Mouse (Mus musculus) forebrain, embryonic 11.5 days (tissue): Measurements from ENCODE around the gene Chrna9. TPM values are rescaled to one million over a fixed set of nuclear protein-coding genes. Genes with fewer than 3 reads are reported as not detected.

Experiments
- ATAC-seq: fragments of 200-750 bp; cut with Nextera tagmentation; replicated peaks from 2 replicates; pipeline ENCODE4 v1.8.0; 2017; ENCODE audit warnings: moderate TSS enrichment; ENCODE audit not compliant: low FRiP score
- DNase-seq: peaks from one replicate; pipeline ENCODE4 v3.0.0-alpha.2; 2017; ENCODE audit warnings: low spot score
- H3K27ac ChIP-seq: fragments of 300-500 bp; sonication (generic); 2 replicates; pipeline ENCODE4 v1.5.1; 2014; ENCODE audit warnings: low read depth, low read length
- H3K27me3 ChIP-seq: fragments of 300-500 bp; sonication (generic); 2 replicates; pipeline ENCODE4 v1.6.1; 2014; ENCODE audit warnings: mild to moderate bottlenecking, low read length, mixed read lengths; ENCODE audit not compliant: control insufficient read depth, insufficient read depth
- H3K36me3 ChIP-seq: fragments of 300-500 bp; sonication (generic); 2 replicates; pipeline ENCODE4 v1.6.1; 2014; ENCODE audit warnings: mild to moderate bottlenecking, low read length, moderate library complexity, mixed read lengths; ENCODE audit not compliant: control insufficient read depth, insufficient read depth
- H3K4me1 ChIP-seq: fragments of 300-500 bp; sonication (generic); replicated peaks from 2 replicates; pipeline ENCODE4 v1.6.1; 2014; ENCODE audit warnings: low read length, mixed read lengths; ENCODE audit not compliant: control insufficient read depth, insufficient read depth
- H3K4me2 ChIP-seq: fragments of 300-500 bp; sonication (generic); 2 replicates; pipeline ENCODE4 v1.6.1; 2014; ENCODE audit warnings: low read depth, mild to moderate bottlenecking, low read length, moderate library complexity, mixed read lengths; ENCODE audit not compliant: severe bottlenecking
- H3K4me3 ChIP-seq: fragments of 300-500 bp; sonication (generic); 2 replicates; pipeline ENCODE4 v1.5.1; 2014; ENCODE audit warnings: low read depth, low read length
- H3K9ac ChIP-seq: fragments of 300-500 bp; sonication (generic); 2 replicates; pipeline ENCODE4 v1.6.1; 2014; ENCODE audit warnings: low read length
- H3K9me3 ChIP-seq: fragments of 300-500 bp; sonication (generic); 2 replicates; pipeline ENCODE4 v1.6.1; 2016; ENCODE audit warnings: low read length, mixed read lengths; ENCODE audit not compliant: control insufficient read depth
- WGBS: fragments of 180-500 bp; shearing (Covaris S2); extraction: QIAGEN DNeasy Blood & Tissue Kit; methylation state at CpG from one replicate; pipeline ENCODE4 v1.1.7; 2014; 5-methylcytosine and 5-hydroxymethylcytosine counted together
- polyA plus RNA-seq: library from polyadenylated mRNA; unstranded; fragments of >200 nt; fragmentation: Nextera tagmentation; extraction: Ambion mirVana; gene quantifications from 2 replicates; pipeline ENCODE4 v1.2.1, GENCODE M21; 2014

Chrna9 gene
- polyA plus RNA-seq, 1 experiment from 2014 or later: not detected

- Histone ChIP-seq H3K36me3 (no peaks in the 10 kb centered on the region), H3K4me3 (peak overlapping the region; percentile 21), H3K9ac (no peak overlapping the region), H3K4me2 (peak overlapping the region; percentile 41; the same call in 1 of the 2 replicates), H3K27ac (no peak overlapping the region), H3K27me3 (no peaks in the 10 kb centered on the region), H3K4me1 (peaks cover 7% of the 10 kb centered on the region; the same call in 1 of the 2 replicates), H3K9me3 (no peaks in the 10 kb centered on the region)
- peak; percentile 3 for DNase-seq
- no peak for ATAC-seq
- 75% methylated on average over 9 of the region's 9 CpGs for WGBS
Observed at GRCm38 (mm10) chr5:65956144-65957008, 21.7 kb downstream of the Chrna9 start.

- Histone ChIP-seq H3K4me2 (no peak overlapping the region), H3K9me3 (no peaks in the 10 kb centered on the region), H3K27ac (no peak overlapping the region), H3K36me3 (no peaks in the 10 kb centered on the region), H3K9ac (no peak overlapping the region), H3K4me3 (no peak overlapping the region), H3K27me3 (no peaks in the 10 kb centered on the region), H3K4me1 (peaks cover 7% of the 10 kb centered on the region; the same call in 1 of the 2 replicates)
- ATAC-seq (peak; percentile 29; the same call in 1 of the 2 replicates), DNase-seq (peak; percentile 61)
- WGBS: 9% methylated on average over 4 of the region's 4 CpGs
Observed at GRCm38 (mm10) chr5:65958597-65958996, 23.9 kb downstream of the Chrna9 start.

- H3K27me3 ChIP-seq: no peaks in the 10 kb centered on the region
- DNase-seq (peak; percentile 23), ATAC-seq (no peak)
- H3K4me2 ChIP-seq: no peak overlapping the region
- no peak overlapping the region for H3K27ac ChIP-seq
- no peak overlapping the region for H3K4me3 ChIP-seq
- H3K4me1 ChIP-seq: peaks cover 4% of the 10 kb centered on the region; the same call in 1 of the 2 replicates
- H3K9ac ChIP-seq: no peak overlapping the region
- whole genome bisulfite sequencing: 79% methylated on average over 5 of the region's 5 CpGs
- no peaks in the 10 kb centered on the region for H3K9me3 ChIP-seq
- H3K36me3 ChIP-seq: no peaks in the 10 kb centered on the region
Observed at GRCm38 (mm10) chr5:65959893-65960596, 25.3 kb downstream of the Chrna9 start.

- ATAC-seq (no peak), DNase-seq (peak; percentile 19)
- Histone ChIP-seq H3K36me3 (no peaks in the 10 kb centered on the region), H3K4me1 (no peaks in the 10 kb centered on the region), H3K27me3 (no peaks in the 10 kb centered on the region), H3K27ac (no peak overlapping the region), H3K4me3 (no peak overlapping the region), H3K4me2 (no peak overlapping the region), H3K9ac (no peak overlapping the region), H3K9me3 (no peaks in the 10 kb centered on the region)
- WGBS: 92% methylated on average over 11 of the region's 11 CpGs
Observed at GRCm38 (mm10) chr5:65960597-65960950, 25.9 kb downstream of the Chrna9 start.

- Histone ChIP-seq H3K36me3 (no peaks in the 10 kb centered on the region), H3K4me2 (no peak overlapping the region), H3K27me3 (no peaks in the 10 kb centered on the region), H3K9me3 (no peaks in the 10 kb centered on the region), H3K4me1 (no peaks in the 10 kb centered on the region), H3K27ac (no peak overlapping the region), H3K4me3 (no peak overlapping the region), H3K9ac (no peak overlapping the region)
- 91% methylated on average over 5 of the region's 5 CpGs for WGBS
- ATAC-seq (no peak), DNase-seq (peak; percentile 19)
Observed at GRCm38 (mm10) chr5:65963291-65963690, 28.6 kb downstream of the Chrna9 start.

- peak; percentile 17 for DNase-seq
- WGBS: 76% methylated on average over 7 of the region's 7 CpGs
- H3K9ac ChIP-seq: no peak overlapping the region
Observed at GRCm38 (mm10) chr5:65965771-65966279, 31.1 kb downstream of the Chrna9 start.

GRCm38 (mm10) chr5:65967091-65967490 lies 32.4 kb downstream of the Chrna9 start:
- no peaks in the 10 kb centered on the region for H3K36me3 ChIP-seq
- no peak overlapping the region for H3K9ac ChIP-seq
- ATAC-seq (no peak), DNase-seq (no peak)
- H3K4me3 ChIP-seq: no peak overlapping the region
- H3K27me3 ChIP-seq: no peaks in the 10 kb centered on the region
- no peak overlapping the region for H3K27ac ChIP-seq
- no peaks in the 10 kb centered on the region for H3K4me1 ChIP-seq
- H3K9me3 ChIP-seq: no peaks in the 10 kb centered on the region
- H3K4me2 ChIP-seq: no peak overlapping the region
- 78% methylated on average over 12 of the region's 12 CpGs for WGBS

More at GRCm38 (mm10) chr5:65965771-65966279, 31.1 kb downstream of the Chrna9 start:
- no peak overlapping the region for H3K4me2 ChIP-seq
- H3K27ac ChIP-seq: no peak overlapping the region
- H3K4me3 ChIP-seq: no peak overlapping the region
- no peaks in the 10 kb centered on the region for H3K27me3 ChIP-seq
- no peaks in the 10 kb centered on the region for H3K36me3 ChIP-seq
- ATAC-seq: no peak
- no peaks in the 10 kb centered on the region for H3K9me3 ChIP-seq
- H3K4me1 ChIP-seq: no peaks in the 10 kb centered on the region

GRCm38 (mm10) chr5:65968004-65968403 lies 33.3 kb downstream of the Chrna9 start:
- H3K4me1 ChIP-seq: no peaks in the 10 kb centered on the region
- H3K9me3 ChIP-seq: no peaks in the 10 kb centered on the region
- no peak overlapping the region for H3K4me3 ChIP-seq
- H3K36me3 ChIP-seq: no peaks in the 10 kb centered on the region
- 93% methylated on average over 3 of the region's 3 CpGs for WGBS
- no peak for DNase-seq
- H3K4me2 ChIP-seq: no peak overlapping the region
- H3K9ac ChIP-seq: no peak overlapping the region
- no peak for ATAC-seq
- no peak overlapping the region for H3K27ac ChIP-seq
- no peaks in the 10 kb centered on the region for H3K27me3 ChIP-seq
